Mouse (Mus musculus): ENCODE data around the gene Grm7. TPM values are rescaled to one million over a fixed set of nuclear protein-coding genes. Genes with fewer than 3 reads are reported as not detected.

Gene Grm7
- polyA plus RNA-seq, 1 experiment from 2014 or later: 1.4 TPM

DNA sequence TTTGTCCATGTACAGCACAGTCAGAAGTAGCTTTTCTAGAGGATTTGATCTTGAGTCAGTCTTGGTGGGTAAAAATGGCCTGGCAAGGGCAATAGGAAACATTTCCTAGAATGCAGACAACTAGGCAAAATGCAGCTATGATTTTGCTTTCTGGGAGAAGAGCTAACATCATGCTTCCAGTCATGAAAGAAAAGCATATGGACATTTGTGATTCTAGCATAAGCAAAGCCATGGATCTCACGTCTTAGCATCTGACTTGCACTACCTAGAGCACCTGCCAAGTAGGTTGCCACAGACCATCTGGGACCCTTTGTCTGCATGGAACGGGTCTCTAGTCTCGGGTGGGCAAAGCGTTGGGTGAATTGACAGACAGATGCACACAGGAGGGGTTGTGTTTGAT lies 842.2 kb downstream of the Grm7 start:
- H3K27me3 ChIP-seq: no peaks in the 10 kb centered on the region
- 90% methylated on average over 4 of the region's 4 CpGs for WGBS
- ATAC-seq (ENCODE audit: insufficient number of reproducible peaks, insufficient read depth, low FRiP score, low TSS enrichment, low read depth): no peak

DNA sequence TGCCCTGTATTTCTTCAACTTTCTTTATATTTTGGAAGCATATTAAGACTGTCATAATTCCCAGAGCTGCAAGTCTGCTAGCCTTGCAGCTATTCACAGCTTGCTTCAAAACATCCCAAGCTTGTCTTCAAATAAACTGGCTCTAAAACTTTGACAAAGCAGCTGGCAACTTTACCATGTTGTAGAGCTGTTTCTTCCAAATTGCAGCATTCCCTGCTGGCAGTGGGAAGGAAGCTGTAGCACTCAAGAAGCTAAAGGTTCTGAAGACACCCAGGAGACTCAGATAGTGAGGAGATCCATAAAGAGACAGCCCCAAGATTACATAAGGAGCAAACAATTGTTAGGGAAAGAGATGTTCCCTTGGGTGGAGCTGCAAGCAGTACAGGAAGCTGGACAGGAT lies 846.8 kb downstream of the Grm7 start:
- Histone ChIP-seq H3K4me3 (replicated peaks) (no peak overlapping the region), H3K27me3 (no peaks in the 10 kb centered on the region), H3K9me3 (no peaks in the 10 kb centered on the region), H3K27ac (no peak overlapping the region), H3K4me1 (replicated peaks) (no peaks in the 10 kb centered on the region), H3K36me3 (no peaks in the 10 kb centered on the region), H3K4me2 (no peak overlapping the region), H3K9ac (replicated peaks) (no peak overlapping the region)
- no peak for ATAC-seq (ENCODE audit: insufficient number of reproducible peaks, insufficient read depth, low FRiP score, low TSS enrichment, low read depth)

More for the DNA sequence above, 842.2 kb downstream of the Grm7 start:
- H3K4me1 ChIP-seq (replicated peaks): no peaks in the 10 kb centered on the region
- no peaks in the 10 kb centered on the region for H3K9me3 ChIP-seq
- H3K9ac ChIP-seq (replicated peaks): no peak overlapping the region
- H3K4me2 ChIP-seq: no peak overlapping the region
- no peaks in the 10 kb centered on the region for H3K36me3 ChIP-seq
- H3K27ac ChIP-seq: no peak overlapping the region
- no peak overlapping the region for H3K4me3 ChIP-seq (replicated peaks)

DNA sequence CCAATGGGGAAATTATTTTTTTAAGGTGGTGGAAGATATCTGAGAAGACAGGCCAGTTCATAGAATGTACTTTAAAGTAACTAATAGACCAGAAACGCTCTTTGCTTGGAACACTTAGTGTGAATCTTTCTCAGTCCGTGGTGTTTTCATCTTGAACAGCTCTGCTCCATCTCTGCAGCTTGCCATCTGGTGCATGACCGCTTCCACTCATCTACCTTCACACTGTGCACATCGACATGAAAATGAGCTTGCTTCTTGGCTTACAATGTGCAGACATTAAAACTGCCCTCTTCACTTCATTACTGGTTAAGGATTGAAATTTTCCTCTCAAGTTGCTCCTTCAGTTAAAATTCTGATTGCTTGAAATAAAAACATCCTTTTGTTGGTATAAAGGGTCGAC lies 854.2 kb downstream of the Grm7 start:
- no peaks in the 10 kb centered on the region for H3K9me3 ChIP-seq
- no peaks in the 10 kb centered on the region for H3K36me3 ChIP-seq
- H3K27me3 ChIP-seq: no peaks in the 10 kb centered on the region
- no peak overlapping the region for H3K4me3 ChIP-seq (replicated peaks)
- 85% methylated on average over 5 of the region's 5 CpGs for WGBS
- H3K27ac ChIP-seq: no peak overlapping the region
- no peak for ATAC-seq (ENCODE audit: insufficient number of reproducible peaks, insufficient read depth, low FRiP score, low TSS enrichment, low read depth)
- no peaks in the 10 kb centered on the region for H3K4me1 ChIP-seq (replicated peaks)
- no peak overlapping the region for H3K4me2 ChIP-seq
- no peak overlapping the region for H3K9ac ChIP-seq (replicated peaks)

DNA sequence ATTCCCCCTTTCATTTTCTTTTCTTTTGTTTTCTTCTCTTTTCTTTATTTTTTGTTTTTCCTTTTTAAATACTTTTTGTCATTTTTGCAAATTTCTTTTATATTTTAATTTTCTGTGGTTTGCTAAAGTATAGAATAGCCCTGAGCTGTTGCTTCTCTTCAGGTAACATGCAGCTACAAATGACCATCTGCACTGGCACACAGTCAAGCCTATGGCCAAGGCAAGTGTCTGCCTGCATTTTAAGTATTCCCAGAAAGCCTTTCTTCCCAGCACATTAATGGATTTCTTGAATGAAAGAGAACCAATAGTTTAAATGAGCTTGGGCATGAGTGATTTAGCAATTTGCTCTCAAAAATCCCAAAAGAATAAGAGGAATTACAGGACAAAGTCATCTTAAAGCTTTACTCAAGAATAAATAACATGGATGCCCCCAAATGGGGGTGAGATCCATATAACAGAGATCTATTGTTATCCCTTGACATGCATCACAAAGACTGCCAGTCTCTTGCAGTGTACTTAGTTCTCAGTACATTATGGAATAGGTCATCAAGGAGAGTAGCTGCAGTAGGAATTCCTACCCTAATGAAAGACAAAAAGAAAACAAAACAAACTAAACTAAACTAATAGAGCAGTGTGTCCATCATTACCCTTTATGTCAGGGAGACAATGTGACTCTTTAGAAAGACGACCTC lies 865.5 kb downstream of the Grm7 start:
- Histone ChIP-seq H3K4me3 (replicated peaks) (no peak overlapping the region), H3K9ac (replicated peaks) (no peak overlapping the region), H3K27ac (no peak overlapping the region), H3K4me1 (replicated peaks) (no peaks in the 10 kb centered on the region), H3K36me3 (no peaks in the 10 kb centered on the region), H3K4me2 (no peak overlapping the region), H3K27me3 (no peaks in the 10 kb centered on the region), H3K9me3 (no peaks in the 10 kb centered on the region)
- no peak for ATAC-seq (ENCODE audit: insufficient number of reproducible peaks, insufficient read depth, low FRiP score, low TSS enrichment, low read depth)
- WGBS: 98% methylated on average over 1 of the region's 1 CpGs

DNA sequence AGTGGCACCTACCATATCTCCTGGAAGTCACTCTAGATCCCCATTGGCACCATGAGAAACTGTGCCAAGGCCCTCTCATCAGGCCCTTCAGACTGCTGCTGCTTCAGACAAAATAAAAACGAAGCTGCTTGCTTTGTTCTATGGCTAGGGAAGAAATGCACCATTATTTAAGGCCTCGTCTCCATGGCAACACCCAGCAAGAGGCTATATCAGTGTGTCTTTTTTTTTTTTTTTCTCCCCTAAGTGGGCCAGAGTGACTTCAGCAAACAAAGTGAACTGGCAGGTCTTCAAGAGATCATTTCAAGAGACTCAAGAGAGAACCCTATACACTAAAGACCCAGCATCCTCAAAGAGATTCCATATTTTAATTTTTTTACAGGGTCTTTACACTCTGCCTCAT lies 867.0 kb downstream of the Grm7 start:
- Histone ChIP-seq H3K27me3 (no peaks in the 10 kb centered on the region), H3K4me3 (replicated peaks) (no peak overlapping the region), H3K9me3 (no peaks in the 10 kb centered on the region), H3K36me3 (no peaks in the 10 kb centered on the region), H3K4me2 (no peak overlapping the region), H3K9ac (replicated peaks) (no peak overlapping the region), H3K27ac (no peak overlapping the region), H3K4me1 (replicated peaks) (no peaks in the 10 kb centered on the region)
- 66% methylated on average over 2 of the region's 2 CpGs for WGBS
- no peak for ATAC-seq (ENCODE audit: insufficient number of reproducible peaks, insufficient read depth, low FRiP score, low TSS enrichment, low read depth)

DNA sequence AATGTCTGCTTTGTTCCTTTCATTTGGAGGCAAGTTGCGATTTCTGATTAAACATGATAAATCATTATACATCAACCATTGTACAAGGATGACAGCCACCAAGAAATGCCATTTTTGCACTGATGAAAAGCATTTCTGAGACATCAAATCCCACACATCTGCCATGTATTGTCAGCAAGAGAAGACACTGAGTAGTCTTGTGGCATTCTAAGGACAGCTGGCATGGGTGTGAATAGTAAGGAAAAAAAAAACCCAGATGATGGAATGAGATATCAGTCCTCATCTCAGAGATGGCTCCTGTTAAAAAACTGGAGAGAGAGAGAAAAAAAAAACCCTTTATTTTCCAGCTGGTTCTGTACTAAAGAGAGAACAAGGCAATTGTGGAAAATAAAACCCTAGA lies 875.8 kb downstream of the Grm7 start:
- Histone ChIP-seq H3K9ac (replicated peaks) (no peak overlapping the region), H3K4me3 (replicated peaks) (no peak overlapping the region), H3K4me2 (no peak overlapping the region), H3K4me1 (replicated peaks) (no peaks in the 10 kb centered on the region), H3K27me3 (no peaks in the 10 kb centered on the region), H3K9me3 (no peaks in the 10 kb centered on the region), H3K27ac (no peak overlapping the region), H3K36me3 (no peaks in the 10 kb centered on the region)
- ATAC-seq (ENCODE audit: insufficient number of reproducible peaks, insufficient read depth, low FRiP score, low TSS enrichment, low read depth): no peak
- WGBS: 79% methylated on average over 1 of the region's 1 CpGs

DNA sequence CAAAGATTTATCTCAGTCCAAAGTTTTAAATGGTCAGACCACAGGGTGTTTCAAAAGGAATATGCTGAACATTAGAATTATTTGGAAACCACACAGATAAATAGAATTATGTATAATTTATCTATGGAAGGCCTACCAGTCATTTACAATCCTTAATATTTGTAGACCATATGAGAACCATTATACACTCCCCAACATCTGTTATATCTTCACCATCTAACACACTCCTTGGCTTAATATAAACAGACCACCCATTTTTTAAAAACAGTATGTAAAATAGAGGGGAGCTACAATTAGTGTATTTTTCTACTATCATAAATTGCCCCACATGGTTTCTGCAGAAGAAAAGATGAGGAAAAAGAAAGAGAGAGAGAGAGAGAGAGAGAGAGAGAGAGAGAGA lies 876.7 kb downstream of the Grm7 start:
- ATAC-seq (ENCODE audit: insufficient number of reproducible peaks, insufficient read depth, low FRiP score, low TSS enrichment, low read depth): no peak
- no peak overlapping the region for H3K27ac ChIP-seq
- H3K27me3 ChIP-seq: no peaks in the 10 kb centered on the region

DNA sequence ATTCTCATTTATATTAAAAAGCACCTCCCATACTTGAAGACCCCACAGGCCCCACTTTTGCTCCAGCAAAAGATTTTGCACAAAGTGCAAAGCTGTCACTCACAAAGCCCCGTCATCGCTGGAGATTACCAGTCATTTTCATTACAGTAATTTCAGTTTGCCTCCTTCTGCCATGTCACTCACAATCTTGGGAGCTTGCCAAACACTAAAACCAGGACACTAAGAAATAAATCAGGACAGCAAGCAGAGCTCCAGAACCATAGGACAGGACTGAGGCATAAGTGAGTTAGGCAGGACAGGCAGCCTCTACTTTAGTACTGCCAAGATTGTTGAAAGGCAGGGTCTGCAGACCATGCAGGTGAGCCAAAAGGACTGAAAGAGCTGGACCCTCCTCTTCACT lies 884.6 kb downstream of the Grm7 start:
- 92% methylated on average over 2 of the region's 2 CpGs for whole genome bisulfite sequencing
- no peak overlapping the region for H3K9ac ChIP-seq (replicated peaks)
- no peak overlapping the region for H3K4me3 ChIP-seq (replicated peaks)
- H3K9me3 ChIP-seq: no peaks in the 10 kb centered on the region
- ATAC-seq (ENCODE audit: insufficient number of reproducible peaks, insufficient read depth, low FRiP score, low TSS enrichment, low read depth): no peak
- H3K27ac ChIP-seq: no peak overlapping the region
- H3K4me2 ChIP-seq: no peak overlapping the region
- H3K4me1 ChIP-seq (replicated peaks): no peaks in the 10 kb centered on the region
- no peaks in the 10 kb centered on the region for H3K27me3 ChIP-seq
- no peaks in the 10 kb centered on the region for H3K36me3 ChIP-seq

More for the DNA sequence above, 876.7 kb downstream of the Grm7 start:
- Histone ChIP-seq H3K4me1 (replicated peaks) (no peaks in the 10 kb centered on the region), H3K4me2 (no peak overlapping the region), H3K9ac (replicated peaks) (no peak overlapping the region), H3K9me3 (no peaks in the 10 kb centered on the region), H3K4me3 (replicated peaks) (no peak overlapping the region), H3K36me3 (no peaks in the 10 kb centered on the region)

DNA sequence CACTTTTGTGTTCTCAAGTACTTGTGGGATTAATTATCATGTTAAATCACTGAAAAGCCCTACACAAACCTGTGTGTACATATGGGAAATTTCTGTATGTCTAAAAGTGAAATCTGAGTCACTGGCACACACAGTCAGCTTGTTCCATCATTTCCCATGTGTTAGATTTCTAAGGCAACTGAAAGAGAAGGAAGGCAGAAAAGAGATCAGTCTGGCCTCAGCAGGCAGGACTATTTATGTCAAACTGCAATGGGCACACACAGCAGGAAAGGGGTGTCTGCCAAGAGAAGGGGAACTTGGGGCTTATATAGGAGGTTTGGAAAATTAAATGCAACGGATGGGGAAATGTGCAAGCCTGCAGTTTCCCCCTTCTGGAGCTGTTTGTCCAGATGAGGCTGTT lies 913.2 kb downstream of the Grm7 start:
- WGBS: 82% methylated on average over 1 of the region's 1 CpGs
- no peak overlapping the region for H3K4me2 ChIP-seq
- ATAC-seq (ENCODE audit: insufficient number of reproducible peaks, insufficient read depth, low FRiP score, low TSS enrichment, low read depth): no peak

DNA sequence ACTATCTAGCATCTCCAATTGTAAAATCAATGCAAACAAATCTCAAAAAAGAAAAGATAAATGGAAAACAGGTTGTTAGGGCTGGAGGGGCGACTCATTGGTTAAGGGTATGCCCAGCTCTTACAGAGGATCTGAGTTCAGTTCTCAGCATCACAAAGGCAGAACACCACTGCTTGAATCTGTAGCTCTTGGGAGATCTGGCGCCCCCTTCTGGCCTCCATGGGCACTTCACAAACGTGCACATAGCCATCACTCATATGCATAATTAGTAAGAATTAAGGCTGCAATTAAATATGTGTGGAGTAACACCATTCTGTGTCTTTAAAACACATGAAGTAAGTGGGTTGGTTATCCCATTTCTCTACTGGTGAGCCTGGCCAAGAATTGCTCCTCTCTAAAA lies 914.1 kb downstream of the Grm7 start:
- ATAC-seq (ENCODE audit: insufficient number of reproducible peaks, insufficient read depth, low FRiP score, low TSS enrichment, low read depth): no peak
- Histone ChIP-seq H3K9me3 (no peaks in the 10 kb centered on the region), H3K4me2 (no peak overlapping the region), H3K27me3 (no peaks in the 10 kb centered on the region), H3K27ac (no peak overlapping the region), H3K36me3 (no peaks in the 10 kb centered on the region), H3K4me3 (replicated peaks) (no peak overlapping the region), H3K4me1 (replicated peaks) (no peaks in the 10 kb centered on the region), H3K9ac (replicated peaks) (no peak overlapping the region)
- WGBS: 73% methylated on average over 3 of the region's 3 CpGs

More for the DNA sequence above, 913.2 kb downstream of the Grm7 start:
- no peaks in the 10 kb centered on the region for H3K9me3 ChIP-seq
- no peaks in the 10 kb centered on the region for H3K27me3 ChIP-seq
- H3K27ac ChIP-seq: no peak overlapping the region
- H3K4me3 ChIP-seq (replicated peaks): no peak overlapping the region
- H3K36me3 ChIP-seq: no peaks in the 10 kb centered on the region
- H3K9ac ChIP-seq (replicated peaks): no peak overlapping the region
- H3K4me1 ChIP-seq (replicated peaks): no peaks in the 10 kb centered on the region

DNA sequence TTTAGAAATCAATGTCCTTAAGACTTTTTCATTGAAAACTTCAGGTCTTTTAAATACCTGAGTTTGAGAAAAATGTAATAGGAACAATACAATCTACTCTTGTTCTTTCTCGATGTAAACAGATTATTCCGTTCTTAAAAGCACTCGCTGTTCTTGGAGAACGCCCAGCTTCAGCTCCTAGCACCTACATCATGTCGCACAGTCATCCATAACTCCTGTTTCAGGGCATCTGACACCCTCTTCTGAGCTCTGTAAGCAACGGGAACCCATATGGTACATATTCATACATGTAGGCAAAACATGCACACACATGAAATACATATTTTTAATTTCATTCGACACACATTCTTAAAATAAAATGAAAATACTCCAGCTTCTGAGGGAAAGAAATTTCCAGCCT lies 916.0 kb downstream of the Grm7 start:
- ATAC-seq (ENCODE audit: insufficient number of reproducible peaks, insufficient read depth, low FRiP score, low TSS enrichment, low read depth): no peak
- Histone ChIP-seq H3K9ac (replicated peaks) (no peak overlapping the region), H3K36me3 (no peaks in the 10 kb centered on the region), H3K27ac (no peak overlapping the region), H3K4me3 (replicated peaks) (no peak overlapping the region), H3K4me2 (no peak overlapping the region), H3K27me3 (no peaks in the 10 kb centered on the region), H3K4me1 (replicated peaks) (no peaks in the 10 kb centered on the region), H3K9me3 (no peaks in the 10 kb centered on the region)
- WGBS: 88% methylated on average over 7 of the region's 7 CpGs

DNA sequence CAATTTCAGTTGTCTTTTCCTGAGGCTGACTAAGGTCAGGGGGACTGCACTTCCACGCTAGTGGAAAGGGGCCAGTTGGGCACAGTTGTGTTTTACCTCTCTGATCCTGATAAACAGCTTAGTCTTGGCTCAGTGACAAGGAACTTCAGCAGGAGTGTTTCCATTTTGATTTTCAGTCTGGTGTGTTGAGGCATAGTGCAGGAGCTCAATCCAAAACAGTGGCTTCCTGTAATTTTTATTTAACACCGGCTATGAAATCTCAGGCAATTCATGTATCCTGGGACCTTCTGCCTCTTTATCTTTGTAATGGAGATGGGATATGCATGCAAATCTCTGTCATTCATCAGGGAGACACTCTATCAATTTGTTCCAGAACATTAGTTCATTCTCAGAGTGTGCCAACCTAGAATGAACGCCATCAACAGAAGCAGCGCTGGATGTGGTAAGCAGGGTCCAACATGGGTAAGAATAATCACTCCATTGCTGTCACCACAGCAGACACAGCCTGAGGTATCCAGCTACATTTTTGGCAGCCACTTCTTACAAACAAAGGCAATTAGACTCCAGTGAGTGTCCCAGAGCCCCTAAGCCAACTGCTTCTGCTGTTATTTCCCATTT lies 926.2 kb downstream of the Grm7 start:
- H3K4me1 ChIP-seq (replicated peaks): no peaks in the 10 kb centered on the region
- WGBS: 92% methylated on average over 4 of the region's 4 CpGs
- no peak overlapping the region for H3K9ac ChIP-seq (replicated peaks)
- H3K9me3 ChIP-seq: no peaks in the 10 kb centered on the region
- no peak for ATAC-seq (ENCODE audit: insufficient number of reproducible peaks, insufficient read depth, low FRiP score, low TSS enrichment, low read depth)
- H3K27me3 ChIP-seq: no peaks in the 10 kb centered on the region
- no peak overlapping the region for H3K27ac ChIP-seq
- no peaks in the 10 kb centered on the region for H3K36me3 ChIP-seq
- no peak overlapping the region for H3K4me3 ChIP-seq (replicated peaks)
- H3K4me2 ChIP-seq: no peak overlapping the region

Data from limb, embryonic 12.5 days (tissue).